Mouse (Mus musculus) spleen, postnatal 10 days (tissue): ENCODE data around the gene Ptprn2.

ENCODE experiments used
- DNase-seq, 2 experiments: peaks; one replicate each; pipeline ENCODE4 v3.0.0; 2021 to 2022; ENCODE audit warnings: low spot score in 2 of 2

Ptprn2 gene

GRCm38 (mm10) chr12:117227236-117227635 is 741.7 kb downstream of the Ptprn2 start:
- no peak for DNase-seq

GRCm38 (mm10) chr12:117229442-117229841 is 743.9 kb downstream of the Ptprn2 start:
- no peak for DNase-seq

GRCm38 (mm10) chr12:117230282-117230681 is 744.8 kb downstream of the Ptprn2 start:
- no peak for DNase-seq

- no peak for DNase-seq
Observed at GRCm38 (mm10) chr12:117231850-117232249, 746.3 kb downstream of the Ptprn2 start.

- no peak for DNase-seq
Observed at GRCm38 (mm10) chr12:117235114-117235513, 749.6 kb downstream of the Ptprn2 start.

- no peak for DNase-seq
Observed at GRCm38 (mm10) chr12:117236020-117236734, 750.7 kb downstream of the Ptprn2 start.

- DNase-seq: no peak
Observed at GRCm38 (mm10) chr12:117236981-117237380, 751.5 kb downstream of the Ptprn2 start.

GRCm38 (mm10) chr12:117239927-117240715 is 754.6 kb downstream of the Ptprn2 start:
- no peak for DNase-seq

- DNase-seq: no peak
Observed at GRCm38 (mm10) chr12:117242181-117242580, 756.7 kb downstream of the Ptprn2 start.

- DNase-seq: no peak
Observed at GRCm38 (mm10) chr12:117245885-117246478, 760.5 kb downstream of the Ptprn2 start.

GRCm38 (mm10) chr12:117250465-117250864 is 764.9 kb downstream of the Ptprn2 start:
- no peak for DNase-seq

- DNase-seq: peak in 1 of 2 experiments; percentile 29
Observed at GRCm38 (mm10) chr12:117251663-117252425, 766.3 kb downstream of the Ptprn2 start.

GRCm38 (mm10) chr12:117252426-117252779 is 766.9 kb downstream of the Ptprn2 start:
- DNase-seq: no peak

- no peak for DNase-seq
Observed at GRCm38 (mm10) chr12:117254356-117254755, 768.8 kb downstream of the Ptprn2 start.

GRCm38 (mm10) chr12:117255325-117255724 is 769.8 kb downstream of the Ptprn2 start:
- DNase-seq: no peak

- no peak for DNase-seq
Observed at GRCm38 (mm10) chr12:117255776-117256342, 770.3 kb downstream of the Ptprn2 start.

GRCm38 (mm10) chr12:117256849-117257204 is 771.3 kb downstream of the Ptprn2 start:
- DNase-seq: no peak

- DNase-seq: no peak
Observed at GRCm38 (mm10) chr12:117257205-117257920, 771.8 kb downstream of the Ptprn2 start.

- DNase-seq: no peak
Observed at GRCm38 (mm10) chr12:117257921-117258497, 772.5 kb downstream of the Ptprn2 start.

- no peak for DNase-seq
Observed at GRCm38 (mm10) chr12:117260391-117261164, 775.1 kb downstream of the Ptprn2 start.
